Mouse (Mus musculus): ENCODE results near the gene Selplg.
A peak's percentile ranks its signal among the peaks of the same experiment; 100 is the strongest.

Selplg gene

DNA sequence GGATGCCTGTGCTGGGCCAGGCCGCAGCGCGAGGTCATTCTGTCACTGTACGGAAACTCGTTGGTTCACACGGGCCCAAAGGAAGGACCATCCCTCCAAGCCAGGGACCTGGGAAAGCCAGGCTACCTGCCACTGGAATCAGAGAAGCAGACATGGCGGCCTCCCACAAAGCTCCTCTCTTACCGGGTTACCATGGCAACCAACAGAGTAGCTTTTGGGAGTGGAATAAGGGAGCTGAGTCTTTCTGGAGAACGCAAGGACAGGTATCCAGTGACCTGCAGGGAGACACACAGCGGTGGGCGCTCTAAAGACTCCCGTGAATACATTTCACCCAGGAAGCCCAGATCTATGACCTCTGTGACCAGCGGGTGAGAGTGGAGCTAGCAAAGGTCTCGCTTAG is 13.9 kb downstream of the Selplg start:
- DNase-seq, result no peak

DNA sequence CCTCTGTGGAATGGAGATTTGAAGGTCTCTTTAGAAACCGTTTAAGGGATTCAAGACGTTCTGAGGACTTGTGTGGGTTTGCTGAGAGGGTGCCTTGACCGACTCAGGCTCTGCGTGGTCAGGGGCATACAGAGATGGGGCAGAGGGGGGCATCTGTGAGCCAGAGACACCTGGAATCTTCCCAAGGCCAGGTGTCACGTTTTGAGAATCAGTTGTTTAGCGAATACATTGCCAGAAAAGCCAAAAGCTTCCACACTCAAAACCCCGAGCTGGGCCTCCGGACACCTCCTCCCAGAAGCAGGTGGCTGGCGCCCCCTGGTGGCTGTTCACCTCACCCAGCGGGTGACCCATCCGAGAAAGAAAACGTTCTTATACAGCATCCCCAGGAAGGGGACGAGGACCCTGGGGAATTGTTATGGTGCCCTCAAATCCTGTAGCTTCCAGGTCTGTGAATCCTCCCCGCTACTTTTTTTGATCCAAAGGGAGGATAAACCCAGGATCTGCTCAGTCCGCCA is 16.7 kb downstream of the Selplg start:
- peak; percentile 71 to 81 for DNase-seq

DNA sequence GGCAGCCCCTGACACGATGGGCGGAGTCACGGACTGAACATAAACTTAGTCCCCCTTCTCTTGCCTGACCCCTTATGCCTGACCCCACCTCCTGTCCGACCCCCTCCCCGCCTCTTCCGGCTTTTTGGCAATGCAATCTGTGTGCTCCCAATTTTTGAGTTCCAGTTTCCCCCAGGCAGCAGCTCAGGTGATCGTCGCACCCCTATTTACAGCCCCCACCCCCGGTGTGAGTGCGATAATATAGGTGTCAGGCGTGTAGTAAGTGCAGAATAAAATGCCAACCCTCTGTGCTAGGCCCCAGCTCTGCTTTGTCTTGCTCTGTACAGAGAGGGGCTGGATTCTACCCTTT is 17.4 kb downstream of the Selplg start:
- DNase-seq, result no peak

DNA sequence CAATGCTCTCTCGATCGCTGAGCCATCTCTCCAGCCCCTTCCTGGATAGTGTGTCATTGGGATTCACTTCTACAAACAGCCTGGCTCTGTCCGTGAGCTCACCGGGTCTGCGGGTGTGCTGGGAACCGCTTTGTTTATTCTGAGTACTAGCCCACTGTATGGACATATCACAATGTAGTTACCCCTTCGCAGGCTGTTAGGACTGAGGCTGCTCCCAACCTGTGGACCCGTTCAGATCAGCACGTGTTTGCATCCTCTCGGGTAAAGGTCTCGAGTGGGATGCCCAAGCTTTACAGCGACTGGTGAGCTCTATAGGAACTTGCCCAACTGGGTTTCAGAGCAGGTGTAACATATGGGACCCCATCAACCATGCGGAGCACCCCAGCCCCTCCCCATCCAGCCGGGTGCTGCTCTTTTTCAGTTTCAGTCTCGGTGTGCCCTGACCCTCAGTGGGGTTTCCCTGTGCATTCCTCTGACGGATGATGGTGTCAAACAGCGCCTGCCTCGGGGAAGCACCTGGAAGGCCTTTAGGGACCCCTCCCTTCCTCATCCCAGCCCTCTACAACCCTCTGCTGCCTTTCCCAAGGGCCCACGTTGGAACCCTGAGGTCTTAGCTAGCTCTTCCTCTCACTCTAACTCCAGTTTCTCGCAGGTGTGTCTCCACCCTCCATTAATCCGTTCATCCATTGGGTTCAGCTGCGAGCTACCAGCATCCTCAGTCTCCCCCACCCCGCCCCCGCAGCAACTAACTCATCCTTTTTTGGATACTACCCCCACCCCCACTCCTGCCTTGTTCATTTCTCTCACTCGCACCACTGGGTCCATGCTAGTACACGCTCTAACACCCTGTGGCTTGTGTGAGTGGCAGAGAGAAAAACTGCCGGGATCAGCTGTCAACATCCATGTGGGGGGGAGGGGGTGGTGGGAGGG is 18.1 kb downstream of the Selplg start:
- no peak for DNase-seq

DNA sequence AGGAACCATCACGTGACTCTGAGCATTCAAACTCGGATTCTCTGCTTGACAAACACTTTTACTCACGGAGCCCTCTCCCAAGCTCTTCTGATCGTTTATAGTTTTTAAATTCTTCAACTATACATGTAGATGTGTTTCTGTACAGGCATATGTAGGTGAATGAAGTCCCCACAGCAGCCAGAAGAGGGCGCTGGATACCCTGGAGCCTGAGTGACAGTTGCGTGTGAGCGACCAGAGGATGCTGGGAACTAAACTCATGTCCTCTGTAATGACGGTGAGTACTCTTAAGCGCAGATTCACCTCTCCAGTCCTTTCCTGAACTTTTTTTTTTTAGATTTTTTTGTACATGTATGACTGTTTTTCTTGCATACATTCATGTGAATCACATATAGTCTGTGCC is 18.8 kb downstream of the Selplg start:
- DNase-seq, result no peak

DNA sequence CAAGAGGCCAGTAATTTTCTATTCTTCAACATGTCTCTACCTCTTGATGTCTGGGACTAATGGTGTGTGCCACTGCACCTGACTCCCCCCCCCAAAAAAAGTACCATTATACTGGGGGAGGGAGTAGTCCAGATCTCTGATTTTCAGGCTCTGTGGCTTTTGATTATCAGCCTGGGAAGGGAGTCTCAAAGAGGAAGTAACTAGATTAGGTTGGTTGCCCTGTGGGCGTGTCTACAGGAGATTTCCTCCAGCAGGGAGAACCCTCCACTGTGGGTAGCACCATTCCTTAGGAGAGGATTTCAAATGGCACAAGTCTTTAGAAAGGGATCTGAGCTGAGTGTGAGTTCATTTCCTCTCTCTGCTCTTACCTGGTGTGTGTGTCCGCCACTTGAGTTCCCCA is 19.8 kb downstream of the Selplg start:
- no peak for DNase-seq

DNA sequence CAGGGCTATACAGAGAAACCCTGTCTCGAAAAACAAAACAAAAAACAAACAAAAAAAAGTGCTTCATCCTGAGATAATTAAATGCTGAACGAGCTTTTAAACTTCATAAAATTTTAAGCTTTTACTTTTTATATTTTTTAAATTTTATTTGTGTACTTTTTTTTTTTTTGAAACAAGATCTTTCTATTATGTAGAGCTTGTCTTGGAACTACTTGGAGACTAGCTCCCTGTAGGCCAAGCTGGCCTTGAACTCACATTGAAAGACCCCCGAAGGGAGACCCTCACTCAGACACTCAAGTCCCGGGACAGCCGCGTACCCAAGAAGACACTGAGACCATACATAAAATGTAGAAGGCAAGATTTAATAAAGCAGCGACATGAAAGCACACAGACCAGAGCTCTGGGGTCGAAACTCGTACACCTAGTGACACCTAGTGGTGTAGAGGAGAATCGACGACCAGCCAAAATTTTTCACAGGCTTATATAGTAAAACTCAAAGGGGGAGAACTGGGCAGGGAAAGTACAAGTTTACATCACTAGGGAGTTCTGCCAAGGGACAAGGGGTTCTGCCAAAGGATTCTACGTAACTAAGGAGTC is 20.5 kb downstream of the Selplg start:
- DNase-seq, result peak in 1 of 2 experiments; percentile 51

DNA sequence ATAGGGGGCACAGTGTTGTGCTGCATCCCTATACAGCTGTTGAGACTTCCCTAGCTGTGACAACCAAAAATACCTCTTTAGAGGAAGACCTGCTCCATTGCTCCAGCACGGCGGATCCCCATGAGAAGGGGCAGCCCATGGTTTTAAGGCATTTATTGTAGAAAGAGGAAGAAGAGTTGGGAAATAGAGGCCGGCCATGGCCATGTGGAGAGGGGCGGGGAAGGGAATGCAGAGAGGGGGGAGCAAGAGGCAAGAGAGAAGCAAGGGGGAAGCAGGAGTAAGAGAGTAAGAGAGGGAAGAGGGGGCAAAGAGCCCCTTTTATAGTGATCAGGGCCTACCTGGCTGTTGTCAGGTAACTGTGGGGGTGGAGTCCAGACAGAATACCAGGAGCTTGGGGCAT is 22.3 kb downstream of the Selplg start:
- DNase-seq, result no peak

DNA sequence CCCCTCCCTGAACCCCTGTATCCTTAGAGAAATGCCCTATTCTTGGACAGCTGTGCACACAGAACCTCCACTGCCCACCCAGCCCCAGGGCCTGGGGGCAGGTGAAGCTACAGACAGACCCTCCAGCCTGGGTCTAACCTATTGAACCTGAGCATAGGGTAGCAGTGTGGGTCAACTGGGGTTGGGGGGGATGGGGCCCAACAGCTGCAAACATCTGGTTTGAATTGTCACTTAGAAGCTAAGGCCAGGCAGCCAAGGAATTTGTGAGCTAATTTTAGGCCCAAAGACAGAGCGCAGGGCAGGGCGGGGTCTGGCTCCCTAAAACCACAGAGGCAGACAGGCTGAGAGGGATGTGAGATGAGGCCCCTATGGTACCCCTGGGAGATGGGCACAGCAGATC is 24.3 kb downstream of the Selplg start:
- DNase-seq, result peak in 1 of 2 experiments; percentile 66

DNA sequence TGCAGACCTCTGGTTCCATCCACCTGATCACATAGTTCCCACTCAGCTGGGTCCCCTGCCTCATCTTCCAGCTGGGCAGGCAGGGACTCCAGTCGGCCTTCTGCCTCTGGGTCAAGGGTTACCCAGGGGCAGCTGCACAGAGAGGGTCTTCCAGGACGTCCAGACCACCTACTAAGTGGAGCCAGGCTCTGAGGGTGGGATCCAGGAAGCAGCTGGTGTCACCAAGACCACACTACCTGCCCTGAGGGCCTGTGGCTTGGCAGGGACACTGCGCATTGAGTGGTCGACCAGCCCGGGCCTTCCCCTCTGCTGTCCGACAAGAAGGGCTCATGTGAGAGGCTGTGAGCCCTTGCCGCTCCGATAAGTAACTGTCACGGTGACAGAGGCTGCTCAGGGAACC is 24.7 kb downstream of the Selplg start:
- DNase-seq, result no peak

DNA sequence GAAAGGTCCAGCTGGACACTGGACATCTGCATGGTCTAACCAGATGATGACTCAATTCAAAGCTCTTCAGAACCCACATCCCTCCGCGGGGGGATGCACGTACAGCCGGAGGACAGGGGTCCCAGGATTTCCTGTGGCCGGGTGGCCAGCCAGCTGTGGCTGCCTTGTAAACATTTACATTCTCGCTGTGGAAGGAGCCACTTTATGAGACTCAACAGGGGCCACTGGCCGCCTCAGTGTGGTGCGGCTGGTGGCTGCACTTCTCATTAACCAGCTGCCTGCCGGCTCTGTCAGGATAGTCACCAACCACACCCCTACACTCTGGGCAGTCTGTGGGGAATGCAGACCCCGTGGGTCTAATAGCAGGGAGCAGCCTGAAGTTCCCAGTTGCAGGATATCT is 26.0 kb downstream of the Selplg start:
- peak in 1 of 2 experiments; percentile 64 for DNase-seq

DNA sequence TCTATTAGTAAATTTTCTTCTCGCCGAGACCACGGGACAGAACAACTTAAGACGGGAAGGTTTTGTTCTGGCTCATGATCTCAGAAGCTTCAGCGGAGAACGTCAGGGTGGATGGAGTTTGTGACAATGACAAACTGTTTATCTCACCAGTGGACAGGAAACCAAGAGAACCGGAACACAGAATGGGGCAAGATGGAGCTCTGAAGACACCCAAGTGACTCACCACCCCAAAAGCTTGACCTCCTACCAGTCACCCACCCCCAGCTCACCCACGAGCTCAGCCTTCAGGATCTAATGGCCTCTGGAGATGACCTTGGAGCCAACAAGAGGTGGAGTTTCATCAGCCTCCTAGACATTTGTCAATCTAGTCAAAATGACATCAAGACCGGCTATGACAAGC is 27.1 kb downstream of the Selplg start:
- no peak for DNase-seq

DNA sequence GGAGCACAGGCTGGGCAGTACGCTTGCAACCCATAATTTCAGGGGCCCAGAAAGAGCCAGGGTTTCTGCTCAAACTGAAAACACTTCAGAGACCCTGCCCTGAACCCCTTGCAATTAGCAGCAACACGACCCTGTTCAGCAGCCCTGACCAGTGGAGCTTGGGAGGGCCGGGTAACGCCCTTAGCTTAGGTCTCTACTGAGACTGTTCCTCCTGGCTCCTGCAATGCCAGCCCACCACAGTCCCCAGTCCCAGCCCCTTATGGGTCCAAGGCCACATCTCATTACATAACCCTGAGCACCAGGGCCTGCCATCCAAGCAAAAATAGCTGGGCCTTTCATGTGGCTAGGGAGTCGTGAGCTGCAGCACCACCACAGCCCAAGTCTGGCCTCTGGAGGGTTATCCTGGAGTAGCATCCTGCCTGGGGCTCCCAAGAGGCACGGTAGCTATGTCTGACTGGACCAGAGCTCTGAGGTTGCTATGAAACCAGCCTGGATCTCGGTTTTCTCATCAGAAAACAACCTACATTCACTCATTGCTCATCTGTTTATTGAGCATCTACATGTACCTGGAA is 28.0 kb downstream of the Selplg start:
- no peak for DNase-seq

DNA sequence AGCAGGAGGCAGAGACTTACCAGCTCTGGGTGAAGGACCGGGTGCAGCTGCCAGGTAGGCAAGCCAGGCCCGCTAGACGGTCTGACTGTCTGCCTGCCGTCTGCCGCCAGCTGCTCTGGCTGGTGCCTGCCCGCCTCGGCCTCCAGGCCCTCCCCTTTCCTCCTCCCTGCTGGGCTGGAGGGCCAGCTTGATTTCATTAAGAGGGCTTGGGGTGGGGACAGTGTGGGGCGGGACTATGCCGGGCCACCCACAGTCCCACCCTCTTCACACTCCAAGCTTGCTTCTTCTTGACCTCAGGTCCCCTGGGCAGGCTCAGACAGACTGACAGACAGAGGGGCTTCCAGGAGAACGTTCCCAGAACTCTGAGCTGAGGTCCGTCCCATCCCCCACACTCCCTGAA is 32.2 kb downstream of the Selplg start, which contains the start of gene Tmem119:
TSS of gene Tmem119 (minus strand) at position 237 of the 400 bp plus-strand sequence.
- DNase-seq, result peak; percentile 63 to 89

DNA sequence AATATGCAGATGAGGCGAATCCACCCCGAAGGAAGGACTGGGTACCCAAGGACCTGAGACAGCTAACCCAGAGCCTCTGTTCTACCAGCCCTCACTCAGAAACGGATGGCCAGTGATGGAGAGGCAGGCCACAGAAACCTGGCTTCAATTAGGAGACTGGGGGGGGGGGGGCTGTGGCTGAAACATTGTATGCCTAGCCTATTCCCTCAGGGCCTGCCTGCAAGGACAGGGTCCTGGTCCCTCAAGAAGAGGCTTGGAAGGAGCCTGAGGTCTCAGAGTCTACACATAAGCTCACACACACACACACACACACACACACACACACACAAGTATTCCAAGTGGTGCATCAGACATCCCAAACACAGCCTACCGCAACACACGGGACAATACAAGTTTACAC is 32.8 kb downstream of the Selplg start:
- no peak for DNase-seq

DNA sequence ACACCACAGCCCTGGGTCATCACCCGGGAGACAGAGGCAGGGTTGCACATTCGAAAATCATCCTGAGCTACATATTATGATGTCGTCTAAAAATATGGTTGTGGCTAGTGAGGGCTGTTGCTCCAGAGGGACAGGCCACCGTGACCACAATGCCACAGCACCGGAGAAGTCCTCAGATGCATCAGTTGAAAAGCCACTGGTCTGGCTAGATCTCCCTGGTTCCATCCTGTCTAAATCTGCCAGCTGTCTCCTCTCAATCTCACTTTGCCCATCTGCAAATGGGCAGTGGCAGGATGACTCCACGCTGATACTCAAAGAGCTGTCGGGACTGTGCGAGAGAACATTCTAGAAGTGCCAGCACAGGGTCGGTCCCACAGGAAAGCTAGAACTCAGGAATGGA is 33.9 kb downstream of the Selplg start:
- no peak for DNase-seq

DNA sequence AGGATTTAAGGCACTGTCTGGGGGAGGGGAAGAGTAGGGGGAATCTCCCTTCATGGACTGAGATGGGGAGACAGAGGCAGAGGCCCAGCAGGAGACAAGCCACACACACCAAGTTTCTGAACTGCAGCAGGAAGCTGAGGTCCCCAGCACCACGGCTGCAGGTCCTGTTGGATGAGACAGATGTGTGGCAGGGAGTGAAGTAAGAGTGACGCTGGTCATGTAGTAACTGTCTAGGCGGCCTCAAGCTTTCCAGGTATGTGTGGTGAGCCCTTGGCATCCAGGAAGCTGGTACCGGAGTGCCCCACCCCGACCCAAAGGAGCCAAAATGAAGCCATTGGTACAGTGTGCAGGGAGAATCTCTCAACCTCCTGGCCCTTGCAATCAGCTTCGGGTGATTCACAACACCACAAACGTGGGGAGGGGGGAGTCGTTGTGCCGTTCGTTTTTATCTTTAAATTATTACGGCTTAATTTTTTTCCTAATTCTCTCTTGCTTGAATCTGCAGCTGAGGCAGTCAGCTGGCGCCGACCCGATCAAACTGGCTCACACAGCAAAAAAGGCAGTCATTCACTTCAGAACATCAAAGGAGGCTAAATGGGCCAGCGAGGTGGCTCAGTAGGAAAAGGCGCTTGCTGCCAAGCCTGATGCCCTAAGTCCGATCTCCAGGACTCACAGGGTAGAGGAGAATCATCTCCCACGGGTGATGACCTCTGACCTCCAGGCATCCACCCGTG is 35.1 kb downstream of the Selplg start:
- no peak for DNase-seq

DNA sequence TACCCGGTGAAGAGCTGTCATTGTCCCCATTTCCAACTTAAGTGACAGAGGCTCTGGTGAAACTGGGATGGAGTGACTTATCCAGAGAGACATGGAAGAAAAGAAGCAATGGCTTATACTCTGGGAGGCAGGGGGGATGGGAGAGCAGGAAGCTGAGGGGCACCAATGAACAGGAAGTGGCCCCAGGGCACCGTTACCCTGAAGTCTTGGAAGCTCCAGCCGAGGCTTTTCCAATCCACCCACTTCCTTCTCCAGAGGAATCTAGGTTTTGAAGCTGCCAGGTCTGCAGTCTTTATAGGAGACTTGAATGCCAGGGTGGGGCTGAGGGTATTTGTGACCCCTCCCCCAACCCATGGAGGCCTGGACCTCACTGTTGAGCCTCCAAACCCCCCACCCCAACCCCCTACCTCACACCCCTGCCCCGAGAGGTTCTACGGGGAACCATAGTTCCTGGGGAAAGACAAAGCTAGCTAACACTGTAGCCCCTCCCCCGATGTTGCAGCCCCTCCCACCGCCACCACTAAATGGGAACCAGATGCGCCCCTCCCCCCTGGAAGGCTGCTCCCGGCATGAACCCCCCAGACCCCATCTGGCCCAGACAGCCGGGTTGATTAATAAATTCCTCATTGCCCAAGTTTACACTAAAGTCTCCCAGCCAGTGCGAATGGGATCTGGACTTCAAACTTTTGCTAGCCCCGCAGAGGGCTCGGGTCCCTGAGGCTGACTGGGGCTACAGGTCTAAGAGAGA is 35.9 kb downstream of the Selplg start:
- DNase-seq, result peak; percentile 59 to 60

DNA sequence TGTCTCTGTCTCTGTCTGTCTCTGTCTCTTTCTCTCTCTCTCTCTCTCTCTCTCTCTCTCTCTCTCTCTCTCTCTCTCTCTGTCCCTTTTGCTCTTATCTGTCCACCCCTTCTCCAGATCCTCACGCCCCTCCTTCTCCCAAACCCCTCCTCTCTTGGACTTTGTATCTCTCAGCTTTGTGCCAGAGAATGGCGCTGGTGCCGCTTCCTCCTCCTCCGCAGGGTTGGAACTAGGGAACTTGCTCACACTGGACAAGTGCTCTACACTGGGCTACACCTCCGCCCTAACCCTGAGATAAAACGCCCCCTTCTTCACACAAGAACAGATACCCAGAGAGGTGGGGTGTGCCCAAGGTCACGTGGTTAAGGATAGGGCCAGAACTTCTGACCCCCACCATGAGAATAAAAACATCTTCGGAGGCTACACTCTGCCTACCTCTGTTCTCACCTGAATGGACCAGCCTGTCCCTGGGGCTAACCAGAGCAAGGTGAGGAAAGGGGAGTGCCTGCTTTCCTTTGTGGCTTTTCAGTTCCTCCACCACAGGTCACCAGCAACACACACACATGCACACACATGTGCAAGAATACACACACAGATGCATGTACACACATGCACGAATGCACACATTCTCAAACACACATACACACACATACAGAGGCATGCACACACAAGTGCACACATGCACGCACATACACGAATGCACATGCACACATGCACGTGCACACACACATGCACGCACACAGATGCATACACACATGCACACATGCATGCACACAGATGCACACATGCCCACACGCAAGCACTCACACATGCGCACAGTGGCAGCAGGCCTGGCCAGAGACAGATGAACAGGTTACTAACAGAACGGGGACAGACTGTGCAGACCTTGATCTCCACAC is 41.0 kb downstream of the Selplg start:
- DNase-seq, result no peak

DNA sequence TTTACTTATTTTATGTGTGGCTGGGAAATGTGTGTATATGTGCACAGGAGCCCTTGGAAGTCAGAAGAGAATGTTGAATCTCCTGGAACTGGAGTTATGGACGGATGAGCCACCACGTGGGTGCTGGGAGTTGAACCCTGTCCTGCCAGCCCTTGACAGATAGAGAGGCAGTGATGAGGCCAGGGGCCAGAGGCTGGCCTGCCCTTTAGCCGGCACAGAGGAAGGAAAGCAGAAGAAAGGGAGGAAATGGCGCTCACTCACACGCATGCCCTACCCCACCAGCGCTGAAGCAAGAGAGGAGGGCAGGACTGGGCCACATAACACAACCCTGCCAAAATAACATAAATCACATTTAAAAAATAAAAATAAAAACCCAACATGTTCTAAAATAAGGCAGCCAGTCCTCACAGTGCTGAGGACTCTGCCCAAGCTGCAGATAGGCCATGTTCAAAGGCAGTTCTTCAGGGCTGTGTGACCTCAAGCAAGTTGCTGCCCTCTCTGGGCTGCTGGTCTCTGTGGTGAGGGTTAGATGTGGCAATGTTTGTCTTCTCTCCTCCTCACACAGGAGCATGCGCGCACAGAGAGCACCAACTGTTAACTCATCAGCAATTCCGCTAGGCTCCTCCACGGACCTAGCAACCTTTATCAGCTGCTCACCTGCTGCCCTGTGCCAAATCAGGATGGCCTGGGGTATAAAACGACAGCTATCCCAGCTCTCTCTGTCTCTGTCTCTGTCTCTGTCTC is 41.8 kb downstream of the Selplg start:
- peak; percentile 53 to 78 for DNase-seq
